Mouse (Mus musculus) small intestine, adult 2 months (tissue): ENCODE measurements around the gene Tcf15.

Experiments
- CTCF ChIP-seq: fragments of 200-500 bp; IDR thresholded peaks from 2 replicates; pipeline ENCODE4 v1.5.1; 2012; ENCODE audit warnings: low read depth, mild to moderate bottlenecking, control low read depth, inconsistent platforms, low read length, moderate library complexity, mixed read lengths; ENCODE audit not compliant: insufficient replicate concordance, insufficient read length; ENCODE audit errors: extremely low read depth
- POLR2A ChIP-seq: fragments of 200-500 bp; IDR thresholded peaks from 2 replicates; pipeline ENCODE4 v1.6.1; 2012; ENCODE audit warnings: low read depth, mild to moderate bottlenecking, control low read depth, inconsistent platforms, low read length, moderate library complexity

DNA sequence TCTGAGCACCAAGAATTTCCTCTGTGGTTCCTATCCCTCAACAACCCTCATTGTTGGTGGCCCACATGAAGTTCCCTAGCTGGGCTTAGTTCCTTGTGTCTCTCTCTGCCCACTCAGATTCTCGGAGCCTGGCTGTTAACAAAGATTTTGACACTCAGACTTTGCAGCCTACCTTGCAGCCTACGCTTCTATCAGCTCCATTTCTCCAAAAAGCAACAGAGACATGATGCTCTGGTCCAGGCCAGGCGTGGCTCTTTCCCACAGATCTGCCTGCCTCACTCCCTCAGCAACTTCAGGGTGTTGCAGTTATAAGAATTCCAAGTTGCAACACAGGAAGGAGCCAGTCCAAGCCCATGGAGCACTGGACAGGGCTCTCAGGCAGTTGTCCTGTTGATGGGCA, 13.6 kb upstream of the Tcf15 start:
- TF ChIP-seq POLR2A (no peak), CTCF (no peak)
